Mouse (Mus musculus): Measurements from ENCODE around the gene 1600015I10Rik.
"Not testable (repeated sequence)": the region's sequence is repeated elsewhere in the genome, so short reads cannot be mapped to it uniquely, and the experiment has no call there.

1600015I10Rik gene

GRCm38 (mm10) chr6:48929595-48929994 lies at the start of gene 1600015I10Rik:
Gene 1600015I10Rik, plus strand, starts transcription at chr6:48929895.
- no peak for DNase-seq (ENCODE audit: low spot score in 2 of 2)

DNA sequence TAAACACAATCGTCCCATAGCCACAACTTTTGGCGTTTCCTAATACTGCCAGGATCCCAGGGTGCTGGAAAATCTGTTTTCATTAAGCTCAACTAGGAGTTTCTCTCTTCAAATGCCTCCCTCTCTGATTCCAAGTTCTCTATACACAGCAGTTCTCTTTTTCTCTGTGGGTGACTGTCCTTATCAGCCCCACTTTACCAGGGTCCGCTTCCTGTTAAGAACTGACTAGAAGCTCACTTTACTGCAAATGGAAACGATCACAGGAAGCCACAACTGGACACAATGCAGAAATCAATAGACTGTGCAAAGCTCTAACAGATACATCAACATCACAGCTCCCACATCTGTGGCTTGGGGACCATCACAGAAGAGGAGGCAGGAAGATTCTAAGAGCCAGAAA lies 35.5 kb upstream of the 1600015I10Rik start:
- no peak for DNase-seq (ENCODE audit: low spot score in 2 of 2)

GRCm38 (mm10) chr6:48894938-48895818 lies 34.5 kb upstream of the 1600015I10Rik start:
- no peak for DNase-seq (ENCODE audit: low spot score in 2 of 2)

- no peak for DNase-seq (ENCODE audit: low spot score in 2 of 2)
These were observed 33.8 kb upstream of the 1600015I10Rik start for GRCm38 (mm10) chr6:48895941-48896340.

GRCm38 (mm10) chr6:48896956-48897355 lies 32.7 kb upstream of the 1600015I10Rik start:
- DNase-seq (ENCODE audit: low spot score in 2 of 2), result no peak

- DNase-seq (ENCODE audit: low spot score in 2 of 2), result not testable (repeated sequence)
These were observed 28.4 kb upstream of the 1600015I10Rik start for GRCm38 (mm10) chr6:48901316-48901715.

DNA sequence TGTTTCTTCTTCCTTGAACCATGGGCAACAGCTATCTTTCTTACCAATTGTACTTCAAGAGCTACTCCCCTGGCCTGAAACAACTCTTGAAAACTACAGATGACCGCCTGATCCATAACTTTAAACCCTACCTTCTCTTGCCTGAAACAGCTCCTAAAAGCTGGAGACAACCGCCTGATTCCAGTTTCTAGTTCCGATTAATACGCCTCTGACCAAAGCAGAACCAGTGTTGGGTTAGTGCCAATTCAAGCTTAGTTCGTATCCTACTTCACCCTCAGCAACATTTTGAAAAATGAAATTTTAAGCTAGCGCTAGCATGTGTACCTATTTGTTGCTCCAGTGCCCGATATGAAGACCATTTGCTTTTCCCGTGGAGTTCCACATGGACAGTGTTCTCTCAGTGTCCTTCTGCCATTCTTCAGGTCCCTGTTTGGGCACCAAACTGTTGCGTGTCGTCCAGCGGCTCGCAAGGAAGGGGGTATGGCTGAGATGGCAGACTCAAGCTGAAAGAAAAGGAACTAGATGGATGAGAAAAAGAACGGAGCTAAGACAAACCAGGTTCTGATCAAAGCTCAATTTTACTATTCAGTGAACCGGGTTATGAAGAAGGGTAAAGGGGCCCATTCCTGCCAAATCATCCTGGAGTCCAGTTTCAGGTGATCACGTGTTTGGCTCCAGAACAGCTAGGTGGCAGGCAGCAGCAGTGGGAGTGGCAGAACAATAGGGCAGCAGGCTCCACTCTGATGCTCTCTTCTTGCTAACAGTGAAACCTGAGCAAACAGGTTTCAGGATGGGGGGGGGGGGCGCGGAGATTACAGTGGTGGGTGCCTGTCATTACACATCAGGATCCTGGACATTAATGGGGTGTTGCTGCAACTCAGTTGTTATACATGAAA lies 26.9 kb upstream of the 1600015I10Rik start:
- DNase-seq (ENCODE audit: low spot score in 2 of 2), result no peak

GRCm38 (mm10) chr6:48903437-48903836 lies 26.3 kb upstream of the 1600015I10Rik start:
- no peak for DNase-seq (ENCODE audit: low spot score in 2 of 2)

GRCm38 (mm10) chr6:48905606-48906005 lies 24.1 kb upstream of the 1600015I10Rik start:
- no peak for DNase-seq (ENCODE audit: low spot score in 2 of 2)

DNA sequence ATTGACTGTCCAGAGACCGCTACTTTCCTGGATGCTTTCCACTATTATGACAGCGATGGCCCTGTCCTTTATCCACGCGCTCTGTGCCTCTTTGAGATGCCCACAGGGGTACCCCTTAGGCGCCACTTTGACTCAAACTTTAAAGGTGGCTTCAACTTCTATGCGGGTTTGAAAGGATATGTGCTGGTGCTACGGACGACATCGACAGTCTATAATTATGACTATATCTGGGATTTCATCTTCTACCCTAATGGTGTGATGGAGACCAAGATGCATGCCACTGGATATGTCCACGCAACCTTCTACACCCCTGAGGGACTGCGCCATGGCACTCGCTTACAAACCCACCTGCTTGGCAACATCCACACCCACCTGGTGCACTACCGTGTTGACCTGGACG lies 23.3 kb upstream of the 1600015I10Rik start:
- DNase-seq (ENCODE audit: low spot score in 2 of 2), result no peak

DNA sequence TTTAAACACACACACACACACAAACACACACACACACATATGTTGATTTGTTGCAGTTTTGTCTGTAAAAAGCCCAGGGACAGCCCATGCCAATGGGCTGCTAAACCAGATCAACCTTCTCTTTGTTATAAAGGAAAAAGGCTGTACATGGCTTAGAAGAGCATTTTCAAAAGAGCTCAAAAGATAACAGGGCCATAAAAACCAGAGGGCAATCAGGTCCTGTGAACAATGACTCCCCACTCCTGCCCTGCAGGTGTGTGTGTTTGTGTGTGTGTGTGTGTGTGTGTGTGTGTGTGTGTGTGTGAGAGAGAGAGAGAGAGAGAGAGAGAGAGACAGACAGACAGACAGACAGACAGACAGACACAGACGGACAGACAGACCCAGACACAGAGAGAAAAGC lies 20.5 kb upstream of the 1600015I10Rik start:
- DNase-seq (ENCODE audit: low spot score in 2 of 2), result no peak

- DNase-seq (ENCODE audit: low spot score in 2 of 2), result no peak
These were observed 17.7 kb upstream of the 1600015I10Rik start for GRCm38 (mm10) chr6:48912033-48912432.

- no peak for DNase-seq (ENCODE audit: low spot score in 2 of 2)
These were observed 16.1 kb upstream of the 1600015I10Rik start for GRCm38 (mm10) chr6:48913587-48913986.

GRCm38 (mm10) chr6:48949596-48949995 lies 19.9 kb downstream of the 1600015I10Rik start:
- DNase-seq (ENCODE audit: low spot score in 2 of 2), result no peak

GRCm38 (mm10) chr6:48950676-48951075 lies 21.0 kb downstream of the 1600015I10Rik start:
- no peak for DNase-seq (ENCODE audit: low spot score in 2 of 2)

DNA sequence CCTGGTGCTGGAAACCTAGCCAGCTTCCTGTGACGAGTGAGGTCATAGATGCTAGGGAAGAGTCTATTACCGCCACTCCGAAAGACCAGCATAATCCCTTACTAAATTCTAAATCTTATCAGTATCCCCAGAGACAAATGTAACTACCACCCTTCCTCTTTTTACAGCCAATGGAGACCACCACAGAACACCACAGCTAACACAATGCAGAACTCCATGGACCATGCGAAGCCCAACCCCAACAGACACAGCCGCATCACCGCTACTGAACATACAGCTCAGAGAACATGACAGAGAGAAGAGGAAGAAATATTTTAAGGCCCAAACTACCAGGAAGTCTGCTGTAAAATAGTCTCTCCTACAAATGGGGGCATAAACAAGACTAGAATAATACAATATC lies 21.9 kb downstream of the 1600015I10Rik start:
- DNase-seq (ENCODE audit: low spot score in 2 of 2), result no peak

DNA sequence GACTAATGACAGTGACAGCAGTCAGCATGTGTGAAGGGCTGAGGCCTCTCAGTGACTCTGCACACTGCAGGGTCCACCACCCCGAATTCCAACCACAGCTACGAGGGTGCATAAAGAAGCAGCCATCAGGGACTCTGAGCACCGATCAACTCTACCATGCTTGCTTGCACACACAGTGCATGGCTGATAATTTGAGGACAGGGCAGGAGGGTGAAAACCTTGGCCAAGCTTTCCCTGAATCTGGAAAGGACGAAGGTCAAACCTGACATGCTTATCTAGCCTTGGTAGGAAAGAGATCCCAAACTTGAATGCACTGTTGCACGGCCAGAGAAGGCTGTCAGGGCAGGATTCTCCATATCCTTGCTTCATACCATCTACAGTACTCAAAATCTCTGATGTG lies 23.5 kb downstream of the 1600015I10Rik start:
- DNase-seq (ENCODE audit: low spot score in 2 of 2), result no peak

DNA sequence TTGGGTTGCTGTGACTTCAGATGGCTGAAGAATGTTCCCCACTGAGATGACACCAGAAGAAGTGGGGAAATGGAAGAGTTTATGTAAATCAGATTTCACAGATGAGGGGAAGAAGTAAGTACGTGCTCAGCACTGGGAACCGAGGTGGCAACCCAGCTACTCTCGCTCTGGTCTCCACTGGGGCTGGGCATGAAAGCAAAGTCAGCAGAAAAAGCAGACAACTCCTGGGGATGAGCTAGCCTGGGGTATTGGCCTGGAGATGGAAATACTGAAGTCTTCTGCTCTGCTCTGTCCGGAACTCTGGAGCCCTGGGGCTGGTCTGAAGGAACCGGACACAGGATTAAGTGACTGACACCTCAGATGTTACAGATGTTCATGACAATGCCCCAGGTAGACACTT lies 24.5 kb downstream of the 1600015I10Rik start:
- no peak for DNase-seq (ENCODE audit: low spot score in 2 of 2)

DNA sequence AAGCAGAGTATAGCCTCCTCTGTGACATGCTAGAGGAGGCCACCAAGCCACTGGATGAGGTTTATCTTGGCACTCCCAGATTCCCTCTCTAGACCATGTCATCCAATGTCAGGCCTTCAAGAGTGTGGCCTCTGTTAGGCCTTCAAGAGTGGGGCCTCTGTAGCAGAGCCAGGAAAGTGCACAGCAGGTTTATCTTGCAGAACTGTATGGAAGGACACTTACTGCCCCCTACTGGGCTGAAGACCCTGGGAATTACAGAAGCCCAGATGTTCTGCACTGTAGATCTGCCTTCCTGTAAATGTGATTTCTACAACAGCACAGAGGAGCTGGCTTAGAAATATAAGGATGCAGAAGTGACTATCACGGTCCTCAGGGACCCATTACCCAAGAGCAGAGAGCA lies 25.3 kb downstream of the 1600015I10Rik start:
- DNase-seq (ENCODE audit: low spot score in 2 of 2), result peak in 1 of 2 experiments; percentile 42

DNA sequence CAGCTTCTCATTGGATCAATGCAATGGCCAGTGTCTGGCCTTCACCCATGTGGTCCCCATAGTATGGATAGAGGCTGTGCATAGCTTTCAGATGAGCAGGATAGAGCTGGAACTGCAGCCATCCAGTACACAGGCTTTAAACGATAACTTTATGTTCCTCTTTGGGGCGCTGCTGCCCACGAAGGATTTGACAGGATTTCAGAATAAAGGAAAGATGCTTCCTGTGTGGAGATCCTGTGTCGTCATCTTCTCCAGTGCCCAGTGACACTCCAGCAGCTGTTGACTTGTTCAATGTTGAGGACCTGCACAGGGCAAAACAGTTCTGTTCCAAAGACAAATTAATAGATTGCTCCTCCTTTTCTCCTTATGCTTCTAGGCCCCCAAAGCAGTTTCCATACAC lies 27.1 kb downstream of the 1600015I10Rik start:
- no peak for DNase-seq (ENCODE audit: low spot score in 2 of 2)

DNA sequence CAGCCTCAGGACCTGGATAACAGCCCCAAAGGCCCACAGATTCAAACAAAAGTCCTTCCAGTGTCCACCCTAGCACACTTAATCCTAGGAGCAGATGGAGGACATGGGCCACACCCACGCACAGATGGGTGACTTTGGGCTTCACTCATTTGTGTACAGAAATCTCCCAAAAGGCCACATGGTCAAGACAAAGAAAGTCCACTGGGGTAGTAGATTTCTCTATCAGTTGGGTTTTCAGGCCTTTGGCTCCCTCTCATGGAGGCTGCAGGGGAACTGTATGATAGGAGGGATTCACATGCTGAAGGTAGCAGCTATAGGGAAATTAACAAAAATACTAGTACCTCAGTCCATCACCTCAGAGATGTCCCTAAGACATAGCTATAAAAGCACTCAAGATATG lies 28.4 kb downstream of the 1600015I10Rik start:
- DNase-seq (ENCODE audit: low spot score in 2 of 2), result peak in 1 of 2 experiments; percentile 9

DNA sequence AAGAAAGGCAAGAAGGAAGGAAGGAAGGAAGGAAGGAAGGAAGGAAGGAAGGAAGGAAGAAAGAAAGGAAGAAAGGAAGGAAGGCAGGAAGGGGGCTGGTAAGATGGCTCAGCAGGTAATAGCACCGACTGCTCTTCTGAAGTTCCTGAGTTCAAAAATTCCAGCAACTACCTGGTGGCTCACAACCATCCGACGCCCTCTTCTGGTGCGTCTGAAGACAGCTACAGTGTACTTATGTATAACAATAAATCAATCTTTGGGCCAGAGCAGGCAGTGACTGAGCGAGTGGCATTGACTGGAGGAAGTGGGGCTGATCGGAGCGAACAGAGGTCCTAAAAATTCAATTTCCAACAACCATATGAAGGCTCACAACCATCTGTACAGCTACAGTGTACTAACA lies 29.5 kb downstream of the 1600015I10Rik start:
- not testable (repeated sequence) for DNase-seq (ENCODE audit: low spot score in 2 of 2)
